Mouse (Mus musculus): ENCODE measurements around the gene Nup210l.

Gene Nup210l

DNA sequence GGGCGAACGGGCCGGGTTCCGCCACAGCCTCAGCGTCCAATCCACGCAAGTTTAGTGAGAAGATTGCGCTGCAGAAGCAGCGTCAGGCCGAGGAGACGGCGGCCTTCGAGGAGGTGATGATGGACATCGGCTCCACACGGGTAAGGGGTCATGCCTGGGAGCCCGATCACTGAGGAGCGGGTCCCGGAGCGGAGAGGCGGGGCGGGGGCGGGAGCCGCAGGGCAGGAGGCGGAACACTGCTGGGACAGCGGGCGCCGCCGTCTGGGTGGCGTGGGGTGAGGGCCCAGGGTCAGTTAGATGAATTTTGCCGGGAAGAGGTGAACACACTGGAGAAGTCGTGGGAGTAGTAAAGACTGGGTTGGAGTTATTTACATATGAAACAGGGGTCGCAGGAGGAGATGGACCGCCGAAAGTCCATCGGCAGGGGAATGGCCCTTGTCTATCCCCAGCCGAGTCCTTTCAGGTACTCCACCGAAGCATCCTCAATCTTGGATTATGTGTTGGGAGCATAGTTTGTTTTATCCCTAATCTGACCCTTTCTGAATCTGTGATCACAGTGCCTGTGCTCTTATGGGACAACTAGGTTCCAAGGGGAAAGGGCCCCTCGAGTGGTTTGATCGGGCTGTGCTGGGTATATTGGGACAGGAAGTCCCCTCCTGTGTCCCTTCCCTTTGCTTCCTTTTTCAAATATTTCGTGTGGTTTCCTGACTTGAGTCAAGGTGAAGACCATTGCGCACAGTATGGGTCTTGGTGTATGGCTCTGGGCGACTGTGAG is 150.7 kb downstream of the Nup210l start:
- no peak for DNase-seq (ENCODE audit: low read depth in 1 of 2, low spot score in 2 of 2)

- DNase-seq (ENCODE audit: low read depth in 1 of 2, low spot score in 2 of 2): no peak
Measured at GRCm38 (mm10) chr3:90255194-90255565, 151.2 kb downstream of the Nup210l start.

GRCm38 (mm10) chr3:90255784-90256353 is 151.9 kb downstream of the Nup210l start:
- no peak for DNase-seq (ENCODE audit: low read depth in 1 of 2, low spot score in 2 of 2)

GRCm38 (mm10) chr3:90256731-90257530 is 153.0 kb downstream of the Nup210l start:
- no peak for DNase-seq (ENCODE audit: low read depth in 1 of 2, low spot score in 2 of 2)

GRCm38 (mm10) chr3:90258521-90258920 is 154.6 kb downstream of the Nup210l start:
- no peak for DNase-seq (ENCODE audit: low read depth in 1 of 2, low spot score in 2 of 2)

All from monocyte, adult 2 months (primary cell).